Mouse (Mus musculus): Measurements from ENCODE around the gene Glrp1. TPM values are rescaled to one million over a fixed set of nuclear protein-coding genes. Genes with fewer than 3 reads are reported as not detected.
A peak's percentile ranks its signal among the peaks of the same experiment; 100 is the strongest.

The Glrp1 gene
- polyA plus RNA-seq, 1 experiment from 2014 or later: not detected

- Histone ChIP-seq H3K9me3 (replicated peaks) (no peaks in the 10 kb centered on the region), H3K27me3 (no peaks in the 10 kb centered on the region), H3K36me3 (no peaks in the 10 kb centered on the region), H3K4me1 (peaks cover 15% of the 10 kb centered on the region), H3K4me3 (replicated peaks) (no peak overlapping the region), H3K4me2 (no peak overlapping the region), H3K9ac (no peak overlapping the region), H3K27ac (no peak overlapping the region)
- no peak for ATAC-seq (replicated peaks; ENCODE audit: low FRiP score)
- WGBS: 88% methylated on average over 4 of the region's 4 CpGs
Observed at GRCm38 (mm10) chr1:88459196-88459595, 50.7 kb downstream of the Glrp1 start.

- Histone ChIP-seq H3K36me3 (no peaks in the 10 kb centered on the region), H3K4me2 (no peak overlapping the region), H3K27me3 (no peaks in the 10 kb centered on the region), H3K27ac (no peak overlapping the region), H3K4me3 (replicated peaks) (no peak overlapping the region), H3K9me3 (replicated peaks) (no peaks in the 10 kb centered on the region), H3K4me1 (peaks cover 11% of the 10 kb centered on the region; the same call in 1 of the 2 replicates), H3K9ac (no peak overlapping the region)
- peak; percentile 66; the same call in 1 of the 2 replicates for ATAC-seq (replicated peaks; ENCODE audit: low FRiP score)
- 60% methylated on average over 14 of the region's 14 CpGs for WGBS
Observed at GRCm38 (mm10) chr1:88456451-88457072, 53.3 kb downstream of the Glrp1 start.

- WGBS: 65% methylated on average over 3 of the region's 3 CpGs
- H3K4me3 ChIP-seq (replicated peaks): no peak overlapping the region
- H3K4me2 ChIP-seq: no peak overlapping the region
- 0 out of 2 replicates have a peak overlapping the region, but pooled peaks have one; percentile 18 for H3K27ac ChIP-seq
- no peak for ATAC-seq (replicated peaks; ENCODE audit: low FRiP score)
- H3K36me3 ChIP-seq: no peaks in the 10 kb centered on the region
- H3K9ac ChIP-seq: no peak overlapping the region
- no peaks in the 10 kb centered on the region for H3K9me3 ChIP-seq (replicated peaks)
- no peaks in the 10 kb centered on the region for H3K27me3 ChIP-seq
- peaks cover 11% of the 10 kb centered on the region; the same call in 1 of the 2 replicates for H3K4me1 ChIP-seq
Observed at GRCm38 (mm10) chr1:88455761-88456160, 54.1 kb downstream of the Glrp1 start.

GRCm38 (mm10) chr1:88454703-88455102, 55.2 kb downstream of the Glrp1 start:
- Histone ChIP-seq H3K4me3 (replicated peaks) (no peak overlapping the region), H3K27ac (no peak overlapping the region), H3K9ac (no peak overlapping the region), H3K9me3 (replicated peaks) (no peaks in the 10 kb centered on the region), H3K4me2 (no peak overlapping the region), H3K36me3 (no peaks in the 10 kb centered on the region), H3K4me1 (peaks cover 11% of the 10 kb centered on the region; the same call in 1 of the 2 replicates), H3K27me3 (no peaks in the 10 kb centered on the region)
- no peak for ATAC-seq (replicated peaks; ENCODE audit: low FRiP score)
- 47% methylated on average over 3 of the region's 3 CpGs for WGBS

GRCm38 (mm10) chr1:88452198-88452597, 57.7 kb downstream of the Glrp1 start:
- ATAC-seq (replicated peaks; ENCODE audit: low FRiP score): no peak
- WGBS: 81% methylated on average over 6 of the region's 6 CpGs
- no peaks in the 10 kb centered on the region for H3K36me3 ChIP-seq
- H3K4me3 ChIP-seq (replicated peaks): no peak overlapping the region
- no peaks in the 10 kb centered on the region for H3K27me3 ChIP-seq
- H3K4me2 ChIP-seq: no peak overlapping the region
- no peaks in the 10 kb centered on the region for H3K9me3 ChIP-seq (replicated peaks)
- H3K4me1 ChIP-seq: peaks cover 15% of the 10 kb centered on the region; the same call in 1 of the 2 replicates
- no peak overlapping the region for H3K27ac ChIP-seq
- H3K9ac ChIP-seq: no peak overlapping the region

- no peak overlapping the region for H3K4me3 ChIP-seq (replicated peaks)
- WGBS: 79% methylated on average over 4 of the region's 4 CpGs
- H3K36me3 ChIP-seq: no peaks in the 10 kb centered on the region
- peaks cover 13% of the 10 kb centered on the region; the same call in 1 of the 2 replicates for H3K4me1 ChIP-seq
- no peak overlapping the region for H3K4me2 ChIP-seq
- ATAC-seq (replicated peaks; ENCODE audit: low FRiP score): no peak
- no peak overlapping the region for H3K27ac ChIP-seq
- no peaks in the 10 kb centered on the region for H3K27me3 ChIP-seq
- no peaks in the 10 kb centered on the region for H3K9me3 ChIP-seq (replicated peaks)
- no peak overlapping the region for H3K9ac ChIP-seq
Observed at GRCm38 (mm10) chr1:88450668-88451067, 59.2 kb downstream of the Glrp1 start.

Other genes starting within 250 kb of the Glrp1 start
- 162 and 175 TPM in 2 replicates for gene Hjurp, start 232.4 kb downstream of the Glrp1 start, polyA plus RNA-seq (2015; fragmentation: Nextera tagmentation; extraction: Ambion mirVana)
- not detected in 2 replicates for gene Trpm8, start 232.4 kb downstream of the Glrp1 start, polyA plus RNA-seq (2015; fragmentation: Nextera tagmentation; extraction: Ambion mirVana)
- gene Spp2, start 103.1 kb downstream of the Glrp1 start, polyA plus RNA-seq (2015; fragmentation: Nextera tagmentation; extraction: Ambion mirVana): 56.5 and 62.0 TPM in 2 replicates
- gene Arl4c, start 192.2 kb upstream of the Glrp1 start, polyA plus RNA-seq (2015; fragmentation: Nextera tagmentation; extraction: Ambion mirVana): 26.9 and 27.9 TPM in 2 replicates